Mouse (Mus musculus) testis, adult 2 months (tissue): ENCODE measurements around the gene Tnfrsf13c.

ENCODE experiments used
- CTCF ChIP-seq: fragments of 200-500 bp; IDR thresholded peaks from 2 replicates; pipeline ENCODE4 v1.5.1; 2012; ENCODE audit warnings: low read depth, mild to moderate bottlenecking, inconsistent platforms, low read length, moderate library complexity; ENCODE audit not compliant: control insufficient read depth, insufficient read depth, insufficient replicate concordance
- POLR2A ChIP-seq: fragments of 200-500 bp; IDR thresholded peaks from 2 replicates; pipeline ENCODE4 v1.6.1; 2012; ENCODE audit warnings: low read depth, mild to moderate bottlenecking, inconsistent platforms, low read length, moderate library complexity; ENCODE audit not compliant: control insufficient read depth

- no peak for TF ChIP-seq CTCF
- no peak for TF ChIP-seq POLR2A
These were observed 27.9 kb upstream of the Tnfrsf13c start, which contains the start of gene 1500009C09Rik for GRCm38 (mm10) chr15:82252097-82252496.
